Comparison of ENCODE assay signal across 8 mouse cellular contexts in the genomic region with DNA sequence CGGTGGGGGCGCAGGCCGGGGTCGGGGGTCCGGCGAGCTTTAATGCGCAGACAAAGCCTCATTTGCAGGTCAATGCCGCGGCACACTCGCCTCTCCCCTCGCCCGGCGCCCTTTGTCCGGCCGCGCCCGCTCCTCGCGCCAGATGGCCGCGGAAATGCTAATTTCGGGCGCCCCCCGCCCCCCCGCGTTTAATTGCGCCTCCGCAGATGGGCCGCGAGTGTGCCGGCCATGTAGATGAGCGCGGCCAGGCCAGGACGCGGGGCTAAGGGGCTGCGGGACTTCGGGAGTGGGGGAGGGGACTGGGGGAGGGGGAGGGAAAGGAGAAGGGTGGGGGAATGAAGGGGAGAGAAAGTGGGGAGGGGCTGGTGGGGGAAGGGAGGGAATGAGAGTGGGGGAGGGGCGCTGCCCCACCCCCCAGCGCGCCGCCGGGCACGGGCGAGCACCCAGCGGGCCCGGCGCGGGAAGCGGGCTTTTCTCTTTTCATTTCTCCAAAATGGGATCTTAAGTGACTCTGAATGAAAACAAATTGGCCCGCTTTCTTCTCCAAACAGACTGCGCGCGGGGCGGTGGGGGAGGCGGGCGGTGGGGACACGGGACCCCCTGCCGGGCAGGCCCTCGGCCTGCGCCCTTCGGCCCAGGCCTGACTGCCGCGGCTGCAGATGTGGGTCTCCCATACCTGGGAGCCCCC. TPM values are rescaled to one million over a fixed set of nuclear protein-coding genes. Genes with fewer than 3 reads are reported as not detected.
A peak's percentile ranks its signal among the peaks of the same experiment; 100 is the strongest.
DNase-seq lines count a peak whose midpoint lies in the region; ATAC-seq and TF ChIP-seq lines count a peak whose summit lies in the region.

No protein-coding gene starts in this region.

- 7% methylated on average over 60 of the region's 63 CpGs for WGBS in liver, embryonic 12.5 days (ENCODE audit: insufficient replicate concordance)
- 3% methylated on average over 52 of the region's 63 CpGs for WGBS in stomach, postnatal 0 days

- H3K9me3 ChIP-seq in liver, embryonic 12.5 days (replicated peaks), result no peaks in the 10 kb centered on the region
- H3K9me3 ChIP-seq in stomach, postnatal 0 days (ENCODE audit: control insufficient read depth, low read length), result no peaks in the 10 kb centered on the region

- peak overlapping the region; percentile 65 for H3K4me2 ChIP-seq in liver, embryonic 12.5 days
- peak overlapping the region; percentile 88 for H3K4me2 ChIP-seq in stomach, postnatal 0 days (replicated peaks; ENCODE audit: low read depth)

- TF ChIP-seq CTCF in brain, embryonic 14.5 days (IDR thresholded peaks at IDR 0.05; ENCODE audit: borderline replicate concordance, extremely low read depth, insufficient read depth, insufficient read length), result no peak
- TF ChIP-seq CTCF in stomach, postnatal 0 days (IDR thresholded peaks at IDR 0.05; ENCODE audit: low read depth), result no peak

- peak; percentile 27 for DNase-seq in gastrocnemius, postnatal 14 days
- no peak for DNase-seq in gastrocnemius, postnatal 25 days
- peak; percentile 82 for DNase-seq in brain, embryonic 14.5 days (ENCODE audit: low read depth)
- peak; percentile 49 for DNase-seq in heart, postnatal 4 days
- DNase-seq in stomach, postnatal 0 days (ENCODE audit: low spot score), result peak; percentile 45
- DNase-seq in c-Kit-positive CD71-positive TER-119-positive erythroid progenitor cells, embryonic 14.5 days (ENCODE audit: low spot score), result no peak
- no peak for DNase-seq in urinary bladder, postnatal 36 days (ENCODE audit: low spot score in 2 of 2)

- 0 out of 2 replicates have a peak, but pooled peaks have one; percentile 25 for TF ChIP-seq POLR2A in brain, embryonic 14.5 days (IDR thresholded peaks at IDR 0.05; ENCODE audit: borderline replicate concordance, extremely low read depth, insufficient read depth, insufficient read length, poor library complexity, severe bottlenecking)

- 0 out of 2 replicates have a peak overlapping the region, but pooled peaks have one; percentile 6 for H3K27ac ChIP-seq in liver, embryonic 12.5 days
- H3K27ac ChIP-seq in stomach, postnatal 0 days (replicated peaks), result no peak overlapping the region

- TF ChIP-seq EP300 in stomach, postnatal 0 days (optimal IDR thresholded peaks at IDR 0.05), result no peak

- peaks cover 97% of the 10 kb centered on the region for H3K27me3 ChIP-seq in liver, embryonic 12.5 days (replicated peaks)
- no peaks in the 10 kb centered on the region for H3K27me3 ChIP-seq in stomach, postnatal 0 days (ENCODE audit: control insufficient read depth, insufficient read depth, low read length)

- ATAC-seq in liver, embryonic 12.5 days, result no peak
- peak; percentile 33; the same call in 1 of the 2 replicates for ATAC-seq in stomach, postnatal 0 days (ENCODE audit: low FRiP score, low TSS enrichment)

- H3K36me3 ChIP-seq in liver, embryonic 12.5 days, result no peaks in the 10 kb centered on the region
- no peaks in the 10 kb centered on the region for H3K36me3 ChIP-seq in stomach, postnatal 0 days (ENCODE audit: control insufficient read depth, insufficient read depth, low read length)

- intact Hi-C loops in gastrocnemius, postnatal 14 days (cut with DNase I; ENCODE audit: low total_unique reads), result loop anchor here (5.0 kb wide), 1 partner anchor 66 kb away; no protein-coding TSS in a partner anchor

- H3K4me1 ChIP-seq in liver, embryonic 12.5 days, result peaks cover 8% of the 10 kb centered on the region; the same call in 1 of the 2 replicates
- H3K4me1 ChIP-seq in stomach, postnatal 0 days (replicated peaks; ENCODE audit: control insufficient read depth, insufficient read depth), result peaks cover 2% of the 10 kb centered on the region; the same call in 1 of the 2 replicates

- peak overlapping the region; percentile 46 for H3K4me3 ChIP-seq in liver, embryonic 12.5 days
- H3K4me3 ChIP-seq in stomach, postnatal 0 days (ENCODE audit: low read depth, low read length), result peak overlapping the region; percentile 49

- peak overlapping the region; percentile 58 for H3K9ac ChIP-seq in liver, embryonic 12.5 days
- H3K9ac ChIP-seq in stomach, postnatal 0 days (ENCODE audit: low read length), result peak overlapping the region; percentile 71

RNA-seq across cellular contexts. Expression of a gene that starts 22.8 kb away (rescaled TPM):
- 100 to 1,000 TPM; 565 to 617 TPM for total RNA-seq in gastrocnemius, postnatal 14 days (2021)
- 100 to 1,000 TPM in 1 of 2 experiments, 10 to 100 TPM in 1; 95.8 to 152 TPM for total RNA-seq in gastrocnemius, postnatal 25 days (2021)
- 174 and 264 TPM in 2 replicates for polyA plus RNA-seq in brain, embryonic 14.5 days (2012; rRNA removed)
- total RNA-seq in heart, postnatal 4 days (2021), result 10 to 100 TPM; 56.1 to 60.4 TPM
- 434 and 450 TPM in 2 replicates for polyA plus RNA-seq in liver, embryonic 12.5 days (2016; fragmentation: Nextera tagmentation; extraction: Ambion mirVana)
- 185 and 199 TPM in 2 replicates for polyA plus RNA-seq in stomach, postnatal 0 days (2015; fragmentation: Nextera tagmentation; extraction: Ambion mirVana)

RNA-seq across cellular contexts. Expression of a gene that starts 35.5 kb away (rescaled TPM):
- total RNA-seq in gastrocnemius, postnatal 14 days (2021), result under 1 TPM; 0.31 to 0.35 TPM
- total RNA-seq in gastrocnemius, postnatal 25 days (2021), result under 1 TPM in 1 of 2 experiments, not detected in 1; 0.29 TPM
- polyA plus RNA-seq in brain, embryonic 14.5 days (2012; rRNA removed), result 0.71 and 1.2 TPM in 2 replicates
- under 1 TPM; 0.45 to 0.55 TPM for total RNA-seq in heart, postnatal 4 days (2021)
- polyA plus RNA-seq in liver, embryonic 12.5 days (2016; fragmentation: Nextera tagmentation; extraction: Ambion mirVana), result 4.5 and 5.1 TPM in 2 replicates
- polyA plus RNA-seq in stomach, postnatal 0 days (2015; fragmentation: Nextera tagmentation; extraction: Ambion mirVana), result 27.0 and 28.1 TPM in 2 replicates

Comparison
In these comparisons a context has a peak if more than half of its experiments do, and no peak if none do; other contexts are left out.
1. DNase-seq: peak in gastrocnemius, postnatal 14 days (single experiment), brain, embryonic 14.5 days (single experiment), heart, postnatal 4 days (single experiment) and stomach, postnatal 0 days (single experiment); none in gastrocnemius, postnatal 25 days (single experiment), c-Kit-positive CD71-positive TER-119-positive erythroid progenitor cells, embryonic 14.5 days (single experiment) and urinary bladder, postnatal 36 days (0 of 2).